Mouse (Mus musculus): ENCODE measurements around the gene Chd8.

DNA sequence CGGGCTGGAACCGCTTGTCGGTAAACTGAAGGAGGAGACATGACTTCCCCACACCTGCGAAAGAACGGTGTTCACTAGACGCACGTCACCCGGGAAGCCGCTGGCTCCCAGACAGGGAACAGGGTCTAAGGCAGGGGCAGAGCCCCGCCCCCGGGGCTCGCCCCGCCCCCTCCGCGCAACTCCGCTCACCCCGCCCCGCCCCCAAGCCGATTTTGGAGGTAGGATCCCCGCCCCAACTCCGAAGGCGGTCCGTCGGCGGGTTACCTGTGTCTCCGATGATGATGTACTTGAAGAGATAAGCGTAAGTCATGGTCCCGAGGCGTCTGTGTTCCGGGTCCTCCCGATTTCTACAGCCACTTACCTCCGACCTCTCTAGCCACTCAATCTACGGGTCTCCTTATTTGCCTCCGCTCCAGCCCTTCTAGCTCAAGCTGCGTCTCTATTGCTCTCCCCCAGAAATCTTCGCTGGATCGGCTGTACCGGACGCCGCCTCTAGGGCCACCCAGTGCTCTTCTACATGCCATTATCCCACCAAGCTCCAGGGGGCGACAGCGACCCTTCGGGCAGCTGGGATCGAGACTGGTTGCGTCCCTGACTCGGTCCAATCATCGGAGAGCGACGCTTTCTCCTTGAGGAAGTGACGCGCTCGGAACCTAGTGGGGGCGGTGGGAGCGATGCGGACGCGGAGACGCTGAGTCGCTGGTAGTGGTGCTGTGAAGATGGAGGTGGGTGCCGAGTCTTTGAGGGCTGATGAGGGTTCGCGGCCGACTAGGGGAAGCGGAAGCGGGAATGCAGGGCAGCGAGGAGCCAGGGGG lies 21.6 kb upstream of the Chd8 start, which contains the start of the genes Tox4 and Rab2b:
- TF ChIP-seq GATA1 (IDR thresholded peaks at IDR 0.05; ENCODE audit: borderline replicate concordance, low read length) (no peak), FLI1 (IDR thresholded peaks at IDR 0.05; ENCODE audit: low read length) (no peak)
